Mouse (Mus musculus): ENCODE data around the gene Vsig10.

DNA sequence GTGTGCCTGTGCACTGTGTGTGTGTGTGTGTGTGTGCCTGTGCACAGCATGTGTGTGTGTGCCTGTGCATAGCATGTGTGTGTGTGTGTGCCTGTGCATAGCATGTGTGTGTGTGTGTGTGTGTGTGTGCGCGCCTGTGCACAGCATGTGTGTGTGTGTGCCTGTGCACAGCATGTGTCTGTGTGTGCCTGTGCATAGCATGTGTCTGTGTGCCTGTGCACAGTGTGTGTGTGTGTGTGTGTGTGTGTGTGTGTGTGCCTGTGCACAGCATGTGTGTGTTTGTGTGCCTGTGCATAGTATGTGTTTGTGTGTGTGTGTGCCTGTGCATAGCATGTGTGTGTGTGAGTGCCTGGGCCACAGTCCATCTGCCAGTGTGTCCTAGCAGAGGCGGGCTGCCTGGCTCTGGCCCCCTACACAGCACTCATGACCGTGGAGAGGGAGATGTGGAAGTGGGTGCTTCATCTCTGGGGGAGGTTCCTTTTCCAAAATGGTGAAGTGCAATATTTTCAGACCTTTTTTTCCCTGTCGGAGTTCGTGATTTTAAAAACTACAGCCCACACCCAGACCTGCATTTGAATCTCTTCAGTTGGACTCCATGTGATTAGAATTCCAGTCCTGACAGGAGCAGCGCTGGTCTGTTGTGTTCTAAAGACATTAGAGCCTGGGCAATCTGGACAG lies 55.6 kb downstream of the Vsig10 start:
- no peak for TF ChIP-seq POLR2A (IDR thresholded peaks at IDR 0.05; ENCODE audit: extremely low read depth, insufficient read depth, low read length)
- no peak for TF ChIP-seq CTCF (IDR thresholded peaks at IDR 0.05; ENCODE audit: low read depth, low read length)
